Mouse (Mus musculus) brain, adult 2 months (tissue): ENCODE data around the gene Ces1f.
"Not testable (repeated sequence)": the region's sequence is repeated elsewhere in the genome, so short reads cannot be mapped to it uniquely, and the experiment has no call there.

ENCODE experiments used
- DNase-seq: peaks from one replicate; pipeline ENCODE4 v3.0.0; 2011; ENCODE audit warnings: low read depth, low spot score

Gene Ces1f

DNA sequence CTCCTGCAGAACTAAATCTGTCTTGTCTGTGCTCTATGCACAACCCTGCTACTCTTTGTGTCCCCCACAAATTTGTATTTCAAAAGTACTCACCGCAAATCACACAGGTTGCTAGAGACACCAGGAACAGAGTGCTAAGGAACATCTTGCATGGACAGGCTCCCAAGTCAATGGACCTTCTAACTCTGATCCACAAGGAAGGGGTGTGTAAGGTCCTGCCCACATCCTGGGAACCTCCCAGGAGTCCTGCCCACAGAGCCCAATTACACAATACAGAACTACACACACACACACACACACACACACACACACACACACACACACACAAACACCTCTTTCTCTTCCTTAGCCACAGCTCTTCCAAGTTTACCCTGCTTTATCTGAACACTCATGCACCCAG, at the start of gene Ces1f:
Gene Ces1f (minus strand): TSS at position 192 of the 400 bp plus-strand sequence.
- no peak for DNase-seq

DNA sequence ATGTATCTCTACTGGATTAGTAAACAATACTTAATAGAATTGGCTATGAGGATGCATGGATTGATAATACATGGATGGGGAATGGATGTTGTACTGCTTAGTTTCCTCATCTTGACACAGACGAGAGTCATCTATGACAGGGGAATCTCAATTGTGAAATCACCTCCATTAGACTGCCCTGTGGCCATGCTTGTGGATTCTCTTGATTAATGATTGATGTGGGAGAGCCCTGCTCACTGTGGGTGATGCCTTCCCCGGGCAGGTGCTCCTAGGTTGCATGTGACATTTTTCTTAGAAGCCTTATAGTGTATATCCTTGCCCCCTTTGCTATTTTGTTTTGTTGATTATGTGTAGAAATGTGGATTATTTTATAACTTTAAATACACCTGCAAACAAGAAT, 45.6 kb upstream of the Ces1f start:
- no peak for DNase-seq

DNA sequence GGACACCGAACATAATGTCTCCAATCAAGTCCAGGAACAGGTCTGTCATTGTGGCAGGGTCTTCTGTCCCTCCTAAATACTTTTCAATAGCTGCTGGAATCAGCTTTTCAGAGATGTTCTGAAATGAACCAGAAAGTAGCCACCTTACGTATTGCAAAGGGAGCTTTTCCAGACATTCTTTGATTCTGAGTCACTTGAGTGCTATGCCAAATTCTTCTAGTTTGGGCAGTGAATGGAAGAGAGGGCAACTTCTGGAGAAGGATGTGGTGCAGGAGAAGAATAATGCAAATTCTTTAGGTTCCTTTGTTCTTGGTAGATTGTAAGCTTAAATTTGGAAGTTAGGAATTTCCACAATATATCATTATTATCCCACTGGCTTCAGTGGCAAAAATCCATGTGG, 37.5 kb upstream of the Ces1f start:
- DNase-seq = peak; percentile 10

DNA sequence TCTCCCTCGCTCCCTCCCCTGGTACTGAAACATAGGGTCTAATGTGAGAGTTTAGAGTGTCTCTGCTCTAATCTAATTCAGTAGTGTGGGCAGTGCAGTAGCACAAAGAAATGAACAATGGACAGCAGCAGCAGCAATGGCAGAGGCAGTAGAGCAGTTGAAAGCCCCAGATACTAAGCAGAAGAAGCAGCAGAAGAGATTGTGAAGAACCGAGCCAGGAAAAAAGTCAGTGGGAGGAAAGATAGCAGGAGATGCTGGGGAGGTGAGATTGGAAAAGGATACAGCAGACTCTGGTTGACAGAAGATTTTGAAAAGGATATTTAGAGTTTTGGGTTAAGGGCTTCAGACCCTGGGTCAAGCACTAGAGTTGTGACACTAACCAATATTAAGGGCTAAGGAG, 36.0 kb upstream of the Ces1f start:
- peak; percentile 40 for DNase-seq

DNA sequence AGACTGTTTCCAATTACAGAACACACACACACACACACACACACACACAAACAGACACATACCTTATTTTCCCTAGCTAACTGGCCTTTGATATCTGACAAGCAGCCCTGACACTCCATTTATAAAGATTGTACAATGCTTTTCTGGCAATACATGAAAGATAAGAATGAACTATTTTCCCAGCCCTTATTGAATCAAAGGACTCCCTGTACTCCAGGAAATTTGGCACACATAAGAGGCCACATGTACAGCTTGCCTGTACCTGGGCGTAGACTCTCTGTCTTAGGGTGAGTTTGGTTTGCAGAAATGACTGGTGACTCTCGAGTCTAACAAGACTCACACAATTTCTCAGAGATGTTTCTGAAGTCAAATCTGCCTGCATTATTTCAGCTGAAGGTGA, 4.3 kb upstream of the Ces1f start:
- DNase-seq = no peak

DNA sequence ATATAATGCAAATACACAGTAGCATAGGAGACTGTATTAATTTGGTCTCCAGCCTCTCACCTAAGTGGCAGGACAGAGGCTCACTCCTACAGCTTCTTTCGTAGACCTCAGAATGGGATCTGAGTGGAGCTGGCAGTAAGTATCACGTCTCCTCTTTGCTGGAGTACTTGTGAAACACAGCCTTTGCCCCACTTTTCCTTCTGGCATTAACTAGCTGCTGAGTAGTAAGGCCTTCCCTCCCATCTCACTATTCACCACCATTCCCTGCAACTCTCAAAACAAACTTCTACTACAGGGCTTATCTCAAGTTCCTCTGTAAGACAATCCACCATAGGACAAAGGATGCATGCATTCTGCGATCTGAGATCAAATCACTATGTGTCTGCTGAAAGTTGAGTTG, 2.8 kb upstream of the Ces1f start:
- no peak for DNase-seq

DNA sequence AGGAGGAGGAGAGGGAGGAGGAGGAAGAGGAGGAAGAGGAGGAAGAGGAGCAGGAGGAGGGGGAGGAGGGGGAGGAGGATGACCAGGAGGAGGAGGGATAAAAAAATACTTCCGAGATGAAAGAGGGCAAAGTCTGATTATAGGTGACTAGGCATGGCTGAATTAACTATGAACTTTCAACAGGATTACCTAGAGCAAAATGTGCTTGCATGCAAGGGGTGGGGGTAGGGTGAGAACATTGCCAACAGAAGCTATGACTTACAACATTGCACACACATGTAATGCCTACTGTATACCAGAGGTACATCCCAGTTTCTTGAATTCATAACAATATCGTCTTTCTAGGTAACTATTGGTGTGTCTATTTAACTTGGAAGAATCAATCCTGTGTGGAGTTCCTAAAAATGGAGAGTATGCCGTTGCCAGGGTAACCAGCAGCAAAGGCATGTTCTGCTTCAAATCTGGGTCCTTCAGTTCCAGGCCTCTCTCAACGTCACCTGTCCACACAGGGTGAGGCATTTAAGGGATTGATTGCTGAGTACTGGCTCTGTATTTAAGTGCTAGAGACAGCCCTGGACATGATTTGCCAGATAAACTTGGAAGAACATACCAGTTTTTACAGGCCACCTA, 1.3 kb downstream of the Ces1f start:
- peak; percentile 69 for DNase-seq

DNA sequence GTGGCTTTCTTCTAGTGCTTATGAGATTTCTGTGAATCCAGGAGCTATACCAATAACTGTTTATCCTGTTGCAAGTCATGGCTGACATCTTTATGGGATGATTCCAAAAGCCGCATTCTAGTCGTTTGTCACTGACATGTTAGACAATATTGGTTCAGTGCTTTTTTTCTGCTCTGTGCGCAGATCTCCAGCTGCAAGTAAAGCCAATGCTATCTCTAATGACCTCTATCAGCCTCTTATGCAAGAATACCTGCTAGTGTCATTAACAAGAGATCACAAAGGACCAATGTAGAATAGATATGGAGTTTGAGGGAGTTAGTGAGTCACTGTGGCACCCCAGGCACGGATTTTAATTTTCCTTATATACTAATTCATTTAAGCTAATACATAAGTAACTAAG, 4.9 kb downstream of the Ces1f start:
- no peak for DNase-seq

DNA sequence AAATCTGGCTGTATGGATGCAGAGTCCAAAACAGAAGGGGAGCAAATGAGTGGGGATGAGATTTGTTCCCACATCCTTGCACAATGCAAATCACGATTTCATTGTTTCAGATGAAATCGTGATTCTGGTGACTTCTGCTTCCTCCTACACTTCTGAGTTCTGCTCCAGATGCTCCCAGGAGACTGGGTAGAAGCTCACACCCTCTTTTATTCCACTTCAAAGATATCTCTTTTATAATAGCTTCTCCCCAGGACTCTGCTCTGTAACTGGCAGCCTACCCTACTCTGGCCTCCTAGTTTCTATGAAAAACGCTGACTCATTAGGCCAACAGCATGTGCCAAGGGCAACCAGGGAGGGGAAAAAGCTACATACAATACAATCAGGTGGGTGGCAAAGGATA, 6.2 kb downstream of the Ces1f start:
- DNase-seq = peak; percentile 87

DNA sequence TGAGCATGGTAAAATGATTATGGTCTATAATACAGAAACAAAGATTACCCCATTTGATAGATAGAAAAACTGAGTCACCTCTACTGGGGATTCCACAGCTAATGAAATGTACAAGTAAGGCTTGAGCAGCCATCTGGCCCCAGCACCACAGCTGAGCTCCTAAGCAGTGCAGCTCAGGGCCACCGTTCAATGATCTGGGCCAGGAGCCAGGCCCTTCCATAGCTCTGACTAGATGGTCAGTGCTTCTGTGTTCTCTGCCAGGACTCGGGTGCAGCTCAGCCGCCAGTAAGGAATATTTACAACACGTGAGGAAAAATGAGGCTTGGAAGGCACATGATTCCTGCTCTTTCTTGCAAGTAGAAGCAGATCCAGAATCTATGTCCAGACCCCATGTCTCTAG, 6.9 kb downstream of the Ces1f start:
- peak; percentile 29 for DNase-seq

DNA sequence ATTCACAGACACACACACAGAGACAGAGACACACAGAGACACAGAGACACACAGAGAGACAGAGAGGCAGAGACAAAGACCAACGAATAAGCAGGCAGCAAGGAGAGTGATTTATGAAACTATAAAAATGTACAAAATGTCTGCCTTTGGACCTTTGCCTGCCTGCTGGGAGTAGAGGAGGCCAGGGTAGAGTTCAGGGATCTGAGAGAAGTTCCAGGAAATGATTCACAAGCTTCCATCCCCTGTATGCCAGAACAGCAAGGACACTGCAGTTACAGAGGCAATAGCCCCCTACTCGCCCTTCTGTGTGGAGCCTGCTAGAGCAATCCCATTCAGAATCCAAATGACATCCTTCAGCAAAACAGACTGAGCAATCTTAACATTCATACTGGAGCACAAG, 18.1 kb downstream of the Ces1f start:
- no peak for DNase-seq

DNA sequence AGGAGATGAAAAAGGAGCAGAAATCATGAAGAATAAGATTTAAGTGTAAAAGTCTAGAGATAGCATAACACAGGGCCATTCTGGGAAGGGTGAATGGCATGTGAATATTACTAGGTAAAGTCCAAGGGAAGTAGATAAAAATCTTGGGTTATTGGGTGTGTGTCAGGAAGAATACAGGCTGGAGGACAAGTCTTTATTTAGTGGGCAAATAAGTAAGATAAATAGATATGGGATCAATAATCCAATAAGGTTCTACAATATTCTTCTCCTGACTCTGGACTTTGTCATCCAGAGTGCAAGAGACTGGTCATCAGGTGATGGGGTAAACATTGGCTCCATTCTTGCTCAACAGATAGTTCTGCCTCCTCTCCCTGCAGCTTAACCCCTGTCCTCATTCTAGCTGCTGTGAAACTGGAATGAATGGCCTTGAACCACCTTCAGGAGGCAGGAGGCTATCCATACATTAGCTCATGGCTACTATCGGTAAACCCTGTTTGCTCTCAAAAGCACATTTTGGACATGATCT, 27.1 kb downstream of the Ces1f start:
- no peak for DNase-seq

DNA sequence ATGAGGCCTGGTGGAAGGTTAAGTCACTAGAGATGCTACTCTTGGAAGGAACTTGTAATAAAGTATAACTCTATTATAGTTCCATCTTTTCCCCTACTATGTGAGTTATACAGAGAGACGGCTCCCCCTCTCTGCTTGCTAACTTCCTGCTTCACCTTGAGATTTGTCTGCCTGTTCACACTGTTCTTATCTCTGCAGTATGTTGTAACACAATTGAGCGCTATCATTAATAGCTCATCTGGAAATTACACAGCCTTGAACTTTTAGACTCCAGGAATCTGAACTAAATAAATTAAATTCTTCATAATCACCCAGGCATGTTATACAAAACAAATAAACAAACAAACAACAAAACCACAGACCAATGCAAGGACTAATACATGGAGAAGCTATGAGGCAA, 33.5 kb downstream of the Ces1f start:
- DNase-seq = no peak

DNA sequence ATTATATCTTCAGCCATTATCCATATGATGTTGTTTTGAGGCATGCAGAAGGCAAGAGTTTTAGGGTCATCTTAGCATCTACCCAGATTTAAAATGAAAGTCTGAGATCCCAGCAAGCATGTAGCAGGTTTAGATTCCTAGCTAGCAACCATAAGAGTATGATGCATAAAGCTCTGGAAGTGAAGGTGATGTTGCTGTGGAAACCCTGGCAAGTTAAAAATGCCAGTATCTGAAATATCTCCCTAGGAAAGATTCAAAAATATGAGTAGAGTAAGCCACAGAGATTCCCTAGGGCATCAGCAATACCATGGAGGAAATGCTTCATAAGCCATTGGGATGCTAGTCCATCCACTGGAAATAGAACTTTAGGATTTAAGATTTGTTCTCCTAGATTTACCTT, 39.7 kb downstream of the Ces1f start:
- peak; percentile 54 for DNase-seq

DNA sequence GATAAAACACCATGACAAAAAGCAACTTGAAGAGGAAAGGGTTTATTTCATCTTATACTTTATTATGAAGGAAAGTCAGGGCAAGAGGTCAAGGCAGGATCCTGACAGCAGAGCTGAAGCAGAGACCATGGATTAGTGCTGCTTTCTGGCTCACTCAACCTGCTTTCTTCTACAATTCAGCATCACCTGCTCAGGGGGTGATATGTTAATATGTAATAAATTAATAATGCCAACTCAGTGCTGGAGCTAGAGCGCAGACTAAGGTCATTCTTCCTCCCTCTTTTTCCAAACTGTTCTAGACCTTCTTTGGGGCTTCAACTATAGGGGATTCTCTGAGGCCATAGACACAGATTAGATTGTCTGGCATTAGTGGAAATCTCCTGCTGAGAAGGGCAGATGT, 43.9 kb downstream of the Ces1f start:
- no peak for DNase-seq

DNA sequence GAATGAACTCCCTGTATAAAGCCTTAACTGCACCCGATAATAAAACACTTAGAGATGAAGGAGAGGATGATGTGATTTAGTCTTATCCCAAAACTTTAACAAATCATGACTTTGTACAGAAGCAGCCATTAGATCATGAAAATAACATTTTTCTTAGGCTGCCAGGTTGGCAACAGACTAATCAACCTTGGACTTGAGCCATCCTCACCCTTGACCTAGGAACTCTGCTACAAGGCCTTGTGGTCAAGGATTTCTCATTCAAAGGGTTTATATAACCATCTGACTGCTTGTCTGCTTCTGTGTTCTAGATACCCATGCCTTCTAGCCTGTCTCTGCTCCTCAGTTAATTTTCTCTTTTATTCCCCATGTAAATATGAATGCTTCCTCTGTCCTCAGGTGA, 44.8 kb downstream of the Ces1f start:
- DNase-seq = no peak

DNA sequence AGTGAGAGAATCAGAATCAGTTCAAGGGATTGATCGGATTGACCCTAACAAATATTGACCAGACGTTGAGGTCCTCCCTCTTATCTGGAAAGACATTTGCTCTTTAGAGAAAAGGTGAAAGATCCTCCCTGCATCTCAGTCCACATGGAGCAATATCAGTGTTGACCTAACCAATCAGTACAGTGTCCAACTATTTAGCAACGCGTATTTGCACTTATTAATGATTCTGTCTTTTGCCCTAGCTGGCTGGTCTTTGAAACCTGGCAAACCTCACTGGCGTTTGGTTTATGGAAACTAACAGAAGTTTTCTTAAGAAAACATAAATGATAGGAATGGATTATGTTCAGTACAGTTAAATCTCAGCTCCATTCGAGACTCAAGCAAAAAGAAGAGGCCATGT, 45.5 kb downstream of the Ces1f start:
- no peak for DNase-seq

DNA sequence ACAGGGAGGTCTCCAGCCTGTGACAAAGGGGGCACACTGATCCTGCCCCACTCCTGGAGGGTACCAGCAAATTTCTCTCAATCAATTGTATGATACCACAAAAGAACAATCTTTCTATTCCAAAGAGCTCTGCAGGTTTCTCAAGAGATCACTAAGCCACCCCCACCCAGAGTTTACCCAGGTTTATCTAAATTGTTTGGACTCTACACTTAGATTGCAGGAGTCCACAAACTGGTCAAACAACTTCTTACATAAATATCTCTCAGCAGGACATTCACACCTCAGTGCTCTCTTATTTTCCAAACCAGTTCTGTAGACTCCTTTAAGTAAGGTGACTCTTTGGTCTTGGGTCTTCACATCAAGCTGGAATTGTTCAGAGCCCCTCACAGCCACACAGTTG, 50.1 kb downstream of the Ces1f start, which contains the start of gene Ces1e:
Gene Ces1e (minus strand): TSS at position 174 of the 400 bp plus-strand sequence.
- DNase-seq = no peak

DNA sequence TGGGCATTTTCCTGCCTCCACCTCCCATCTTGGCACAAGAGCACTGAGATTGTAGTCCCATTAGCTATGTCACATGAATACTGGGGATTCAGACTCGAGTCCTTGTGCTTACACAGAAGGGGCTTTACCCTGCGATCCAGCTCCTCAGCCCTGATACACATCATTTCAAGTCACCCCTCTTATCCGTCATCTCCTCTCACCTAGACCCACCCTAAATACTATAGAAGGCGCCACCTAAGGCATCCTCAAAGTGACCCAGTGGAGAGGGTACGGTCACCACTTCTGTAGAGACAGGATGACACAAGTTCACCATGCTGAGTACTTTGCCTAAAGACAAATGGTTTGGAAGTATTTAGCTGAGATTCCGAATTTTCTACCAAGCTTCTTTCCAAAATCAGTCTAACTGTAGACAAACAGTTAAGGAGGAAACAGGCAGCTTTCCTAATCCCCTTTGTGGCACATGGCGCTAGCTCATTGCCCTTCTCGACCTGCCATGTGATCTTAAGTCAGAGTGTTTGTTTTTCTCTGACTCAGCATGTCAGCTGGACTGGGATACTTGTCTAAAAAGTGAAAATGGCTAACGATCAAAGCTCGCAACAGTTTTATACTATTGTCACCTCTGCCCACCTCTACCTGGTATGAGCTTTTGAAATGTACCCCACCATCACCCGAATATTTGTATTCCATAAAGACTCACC, 50.7 kb downstream of the Ces1f start:
- DNase-seq = no peak

DNA sequence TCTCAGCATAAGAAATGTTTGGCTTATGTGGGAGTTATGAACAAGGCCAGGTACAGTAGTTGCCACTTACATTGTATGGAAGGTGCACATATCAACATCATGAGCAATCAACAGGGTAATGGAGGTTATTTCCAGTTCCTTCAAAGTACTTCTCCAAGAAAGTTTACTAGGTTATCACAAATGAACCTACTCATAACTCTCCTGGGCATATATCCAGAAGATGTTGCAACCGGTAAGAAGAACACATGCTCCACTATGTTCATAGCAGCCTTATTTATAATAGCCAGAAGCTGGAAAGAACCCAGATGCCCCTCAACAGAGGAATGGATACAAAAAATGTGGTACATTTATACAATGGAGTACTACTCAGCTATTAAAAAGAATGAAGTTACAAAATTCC, 53.1 kb downstream of the Ces1f start:
- not testable (repeated sequence) for DNase-seq

DNA sequence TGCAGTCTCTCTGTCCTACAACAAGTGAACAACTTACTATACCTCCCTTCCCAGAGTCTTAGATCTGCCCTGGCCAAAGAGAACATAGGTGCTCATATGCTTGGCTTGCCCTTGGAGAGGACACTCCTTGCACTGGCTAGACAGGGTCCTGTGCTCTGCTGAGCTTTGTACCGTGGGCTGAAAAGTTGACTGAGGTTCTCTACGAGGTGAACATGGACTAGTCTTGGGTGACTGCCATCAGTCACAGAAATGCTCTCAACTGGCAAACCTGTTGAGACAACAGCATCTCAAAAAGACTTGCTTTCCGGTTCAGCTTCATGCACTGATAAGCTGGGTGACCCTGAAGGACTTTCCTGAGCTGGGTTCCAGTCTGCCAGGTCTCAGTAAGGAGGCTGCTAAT, 57.7 kb downstream of the Ces1f start:
- DNase-seq = no peak

DNA sequence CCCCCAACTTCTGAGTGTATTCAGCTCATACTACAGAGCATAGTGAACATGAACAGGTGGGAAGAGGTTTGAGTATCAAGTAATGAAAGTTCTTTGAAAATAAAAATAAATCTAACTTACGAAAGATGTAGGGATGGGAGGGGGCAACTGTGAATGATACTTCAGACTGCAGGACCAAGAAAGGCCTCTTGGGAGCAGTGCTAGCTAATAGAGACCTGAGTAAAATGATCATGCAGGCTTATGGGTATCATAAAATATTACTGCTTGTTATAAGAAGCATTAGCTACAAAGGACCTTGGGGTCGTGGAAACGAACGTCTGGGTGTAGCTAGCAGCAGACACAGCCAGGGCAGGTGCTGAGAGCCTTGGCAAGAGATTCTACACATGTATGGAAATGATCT, 61.7 kb downstream of the Ces1f start:
- DNase-seq = peak; percentile 6

DNA sequence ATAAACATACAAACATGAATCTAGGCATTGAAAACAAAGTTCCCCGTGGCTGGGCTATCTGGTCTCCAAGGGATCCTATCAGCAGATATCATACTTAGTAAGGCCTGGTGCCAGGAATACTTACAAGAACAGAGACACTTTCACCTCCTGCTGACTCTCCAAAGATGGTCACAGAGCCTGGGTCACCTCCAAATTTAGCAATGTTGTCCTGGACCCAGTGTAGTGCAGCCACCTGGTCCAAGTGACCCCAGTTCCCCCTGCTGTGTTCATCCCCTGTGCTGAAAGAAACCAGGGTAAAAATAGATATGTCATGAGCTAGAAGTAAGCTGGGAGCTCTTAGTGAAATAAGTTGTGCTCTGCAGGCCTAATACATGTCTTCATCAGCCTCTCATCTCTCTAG, 62.2 kb downstream of the Ces1f start:
- DNase-seq = no peak
